Mouse (Mus musculus): ENCODE data around the gene Olfr959. TPM values are rescaled to one million over a fixed set of nuclear protein-coding genes. Genes with fewer than 3 reads are reported as not detected.

Gene Olfr959
- total RNA-seq, 2 experiments from 2014 or later: not detected

Other genes with a start within 250 kb of the Olfr959 start
- gene Olfr948, start 249.5 kb downstream of the Olfr959 start, total RNA-seq (2021): not detected
- gene Olfr951, start 188.2 kb downstream of the Olfr959 start, total RNA-seq (2021): not detected
- not detected for gene Olfr952, start 148.4 kb downstream of the Olfr959 start, total RNA-seq (2021)
- gene Olfr954, start 118.9 kb downstream of the Olfr959 start, total RNA-seq (2021): not detected
- gene Olfr955, start 103.6 kb downstream of the Olfr959 start, total RNA-seq (2021): not detected
- gene Olfr44, start 81.6 kb downstream of the Olfr959 start, total RNA-seq (2021): not detected
- not detected for gene Olfr957, start 59.8 kb downstream of the Olfr959 start, total RNA-seq (2021)
- gene Olfr958, start 21.5 kb downstream of the Olfr959 start, total RNA-seq (2021): not detected
- 10 to 100 TPM; 51.9 to 71.0 TPM for gene AW551984, start 28.8 kb upstream of the Olfr959 start, total RNA-seq (2021)
- gene Olfr148, start 35.1 kb upstream of the Olfr959 start, total RNA-seq (2021): not detected
- not detected for gene Olfr960, start 45.8 kb upstream of the Olfr959 start, total RNA-seq (2021)
- not detected for gene Olfr961, start 69.5 kb upstream of the Olfr959 start, total RNA-seq (2021)
- not detected for gene Olfr963, start 91.6 kb upstream of the Olfr959 start, total RNA-seq (2021)
- gene Olfr149, start 131.5 kb upstream of the Olfr959 start, total RNA-seq (2021): not detected
- gene Olfr965, start 135.8 kb upstream of the Olfr959 start, total RNA-seq (2021): not detected
- not detected for gene Olfr150, start 155.4 kb upstream of the Olfr959 start, total RNA-seq (2021)
- not detected for gene Olfr967, start 170.7 kb upstream of the Olfr959 start, total RNA-seq (2021)
- gene Olfr968, start 207.7 kb upstream of the Olfr959 start, total RNA-seq (2021): not detected
- gene Olfr969, start 215.4 kb upstream of the Olfr959 start, total RNA-seq (2021): not detected
- not detected for gene Olfr970, start 233.3 kb upstream of the Olfr959 start, total RNA-seq (2021)

All from gastrocnemius, postnatal 14 days (tissue).